Mouse (Mus musculus) heart, embryonic 11.5 days (tissue): ENCODE results near the gene Dtd2. TPM values are rescaled to one million over a fixed set of nuclear protein-coding genes. Genes with fewer than 3 reads are reported as not detected.

Experiments
- ATAC-seq: fragments of 200-750 bp; cut with Nextera tagmentation; replicated peaks from 2 replicates; pipeline ENCODE4 v1.8.0; 2017; ENCODE audit warnings: moderate library complexity; ENCODE audit not compliant: insufficient number of reproducible peaks, low FRiP score, low TSS enrichment
- H3K27ac ChIP-seq: fragments of 300-500 bp; sonication (generic); 2 replicates; pipeline ENCODE4 v1.5.1; 2014; ENCODE audit warnings: mild to moderate bottlenecking, low read depth, low read length
- H3K27me3 ChIP-seq: fragments of 300-500 bp; sonication (generic); 2 replicates; pipeline ENCODE4 v1.6.1; 2014; ENCODE audit warnings: mild to moderate bottlenecking, low read length, mixed read lengths; ENCODE audit not compliant: control insufficient read depth, insufficient read depth
- H3K36me3 ChIP-seq: fragments of 300-500 bp; sonication (generic); 2 replicates; pipeline ENCODE4 v1.6.1; 2014; ENCODE audit warnings: mild to moderate bottlenecking, low read length, moderate library complexity, mixed read lengths; ENCODE audit not compliant: control insufficient read depth, insufficient read depth
- H3K4me1 ChIP-seq: fragments of 300-500 bp; sonication (generic); 2 replicates; pipeline ENCODE4 v1.6.1; 2014; ENCODE audit warnings: low read length; ENCODE audit not compliant: control insufficient read depth, insufficient read depth
- H3K4me2 ChIP-seq: fragments of 300-500 bp; sonication (generic); 2 replicates; pipeline ENCODE4 v1.6.1; 2014; ENCODE audit warnings: mild to moderate bottlenecking, moderate library complexity
- H3K4me3 ChIP-seq: fragments of 300-500 bp; sonication (generic); 2 replicates; pipeline ENCODE4 v1.5.1; 2014; ENCODE audit warnings: low read depth, low read length
- H3K9ac ChIP-seq: fragments of 300-500 bp; sonication (generic); 2 replicates; pipeline ENCODE4 v1.6.1; 2014; ENCODE audit warnings: mild to moderate bottlenecking, low read depth, low read length, moderate library complexity
- H3K9me3 ChIP-seq: fragments of 300-500 bp; sonication (generic); replicated peaks from 2 replicates; pipeline ENCODE4 v1.6.1; 2016; ENCODE audit warnings: low read length; ENCODE audit not compliant: control insufficient read depth
- WGBS: fragments of 180-500 bp; shearing (Covaris S2); extraction: QIAGEN DNeasy Blood & Tissue Kit; methylation state at CpG from one replicate; pipeline ENCODE4 v1.1.7; 2014; ENCODE audit not compliant: insufficient replicate concordance; 5-methylcytosine and 5-hydroxymethylcytosine counted together
- polyA plus RNA-seq: library from polyadenylated mRNA; unstranded; fragments of >200 nt; fragmentation: Nextera tagmentation; extraction: Ambion mirVana; gene quantifications from 2 replicates; pipeline ENCODE4 v1.2.1, GENCODE M21; 2014

Dtd2 gene
- polyA plus RNA-seq, 1 experiment from 2014 or later = 20.9 TPM

- Histone ChIP-seq H3K9ac (no peak overlapping the region), H3K4me1 (0 out of 2 replicates have a peak, but pooled peaks cover 3% of the 10 kb centered on the region), H3K27me3 (no peaks in the 10 kb centered on the region), H3K4me2 (no peak overlapping the region), H3K9me3 (no peaks in the 10 kb centered on the region), H3K4me3 (no peak overlapping the region), H3K36me3 (no peaks in the 10 kb centered on the region), H3K27ac (no peak overlapping the region)
- no peak for ATAC-seq
- 74% methylated on average over 7 of the region's 7 CpGs for WGBS
These were observed 8.3 kb upstream of the Dtd2 start for GRCm38 (mm10) chr12:52014494-52015029.

DNA sequence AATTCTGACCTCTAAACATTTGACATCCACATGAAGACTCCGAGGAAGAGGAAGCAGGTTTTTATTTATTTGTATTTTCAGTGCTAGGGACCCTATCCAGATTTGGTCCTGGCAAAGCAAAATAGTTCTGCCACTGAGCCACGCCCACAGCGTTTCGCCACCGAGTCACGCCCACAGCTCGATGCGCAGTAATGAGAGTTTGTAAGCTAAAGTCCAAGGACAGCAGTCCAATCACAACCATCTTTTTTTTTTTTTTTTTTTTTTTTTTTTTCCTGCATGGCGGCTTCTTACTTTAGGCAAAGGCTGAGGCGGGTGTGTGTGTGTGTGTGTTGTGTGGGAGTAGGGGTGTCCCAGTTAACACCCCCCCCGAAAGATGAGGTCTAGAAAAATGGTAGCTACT lies 7.7 kb upstream of the Dtd2 start:
- H3K4me1 ChIP-seq = 0 out of 2 replicates have a peak, but pooled peaks cover 3% of the 10 kb centered on the region
- ATAC-seq = no peak
- no peaks in the 10 kb centered on the region for H3K9me3 ChIP-seq
- H3K27ac ChIP-seq = no peak overlapping the region
- no peak overlapping the region for H3K4me2 ChIP-seq
- H3K36me3 ChIP-seq = no peaks in the 10 kb centered on the region
- no peak overlapping the region for H3K9ac ChIP-seq
- no peaks in the 10 kb centered on the region for H3K27me3 ChIP-seq
- 82% methylated on average over 11 of the region's 11 CpGs for WGBS
- H3K4me3 ChIP-seq = no peak overlapping the region

DNA sequence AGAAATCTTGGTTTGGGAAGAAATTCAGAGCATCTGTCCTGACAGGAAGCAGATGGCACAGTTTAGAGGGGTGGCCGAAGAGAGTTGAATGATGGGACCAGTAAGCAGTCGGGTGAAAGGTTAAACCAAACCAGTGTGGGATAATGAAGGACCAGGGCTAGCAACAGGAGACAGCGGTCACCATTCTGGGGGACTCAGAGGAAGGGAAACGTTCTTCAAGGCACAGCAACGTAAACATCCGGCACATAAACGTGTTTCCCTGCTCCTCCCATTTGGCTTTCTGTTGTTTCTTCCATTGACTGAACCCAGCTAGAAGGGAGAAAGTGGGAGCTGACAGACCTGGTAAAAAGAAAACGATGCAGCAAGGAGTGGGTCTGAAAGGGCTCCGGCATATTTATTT lies 7.0 kb upstream of the Dtd2 start:
- Histone ChIP-seq H3K36me3 (no peaks in the 10 kb centered on the region), H3K4me2 (no peak overlapping the region), H3K9me3 (no peaks in the 10 kb centered on the region), H3K9ac (no peak overlapping the region), H3K4me1 (0 out of 2 replicates have a peak, but pooled peaks cover 3% of the 10 kb centered on the region), H3K27ac (no peak overlapping the region), H3K4me3 (no peak overlapping the region), H3K27me3 (no peaks in the 10 kb centered on the region)
- WGBS = 47% methylated on average over 9 of the region's 9 CpGs
- no peak for ATAC-seq

DNA sequence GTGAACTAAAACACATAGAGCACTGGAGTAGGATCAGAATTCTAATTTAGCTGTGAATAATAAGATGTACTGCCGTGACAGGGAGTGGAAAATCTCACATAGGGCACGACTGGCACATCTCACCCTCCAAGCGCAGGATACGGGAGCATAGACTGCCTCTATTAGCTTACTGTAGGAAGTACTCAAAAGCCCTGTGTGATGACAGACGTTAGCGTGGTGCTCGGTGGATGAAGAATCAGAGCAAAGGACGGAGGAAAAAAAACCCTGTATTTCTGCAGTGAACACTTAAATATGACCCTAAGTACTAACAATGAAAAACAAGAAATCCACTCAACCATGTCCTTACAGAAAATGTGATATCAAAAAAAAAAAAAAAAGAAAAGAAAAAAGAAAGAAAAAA lies 5.9 kb upstream of the Dtd2 start:
- H3K9ac ChIP-seq = no peak overlapping the region
- H3K4me2 ChIP-seq = no peak overlapping the region
- H3K9me3 ChIP-seq = no peaks in the 10 kb centered on the region
- no peaks in the 10 kb centered on the region for H3K36me3 ChIP-seq
- H3K4me3 ChIP-seq = no peak overlapping the region
- H3K27ac ChIP-seq = no peak overlapping the region
- H3K27me3 ChIP-seq = no peaks in the 10 kb centered on the region
- no peak for ATAC-seq
- H3K4me1 ChIP-seq = 0 out of 2 replicates have a peak, but pooled peaks cover 3% of the 10 kb centered on the region
- 42% methylated on average over 8 of the region's 8 CpGs for WGBS

DNA sequence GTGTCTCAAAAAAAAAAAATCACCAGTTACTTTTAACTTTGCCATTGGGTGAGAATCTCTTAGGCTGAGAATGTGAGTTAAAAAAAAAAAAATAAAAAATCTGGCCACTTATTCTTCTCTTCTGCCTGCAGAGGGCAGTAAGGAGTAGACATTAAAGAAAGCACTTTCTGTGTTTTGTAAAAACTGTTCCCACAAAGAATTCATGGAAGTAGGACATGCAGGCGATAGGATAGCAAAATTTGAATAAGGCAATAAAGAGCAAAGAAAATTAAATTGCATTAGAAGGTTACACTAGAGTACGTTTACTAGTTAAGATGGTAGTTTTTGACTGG lies 4.3 kb upstream of the Dtd2 start:
- Histone ChIP-seq H3K27ac (no peak overlapping the region), H3K27me3 (no peaks in the 10 kb centered on the region), H3K36me3 (no peaks in the 10 kb centered on the region), H3K9me3 (no peaks in the 10 kb centered on the region), H3K4me3 (no peak overlapping the region), H3K4me1 (0 out of 2 replicates have a peak, but pooled peaks cover 3% of the 10 kb centered on the region), H3K9ac (no peak overlapping the region), H3K4me2 (no peak overlapping the region)
- WGBS = 56% methylated on average over 2 of the region's 2 CpGs
- no peak for ATAC-seq

- no peak overlapping the region for H3K4me3 ChIP-seq
- H3K4me1 ChIP-seq = 0 out of 2 replicates have a peak, but pooled peaks cover 3% of the 10 kb centered on the region
- H3K27me3 ChIP-seq = no peaks in the 10 kb centered on the region
- H3K4me2 ChIP-seq = no peak overlapping the region
- H3K9ac ChIP-seq = no peak overlapping the region
- 69% methylated on average over 15 of the region's 15 CpGs for WGBS
- ATAC-seq = no peak
- no peaks in the 10 kb centered on the region for H3K9me3 ChIP-seq
- H3K36me3 ChIP-seq = no peaks in the 10 kb centered on the region
- no peak overlapping the region for H3K27ac ChIP-seq
These were observed 3.8 kb upstream of the Dtd2 start for GRCm38 (mm10) chr12:52009928-52010629.

DNA sequence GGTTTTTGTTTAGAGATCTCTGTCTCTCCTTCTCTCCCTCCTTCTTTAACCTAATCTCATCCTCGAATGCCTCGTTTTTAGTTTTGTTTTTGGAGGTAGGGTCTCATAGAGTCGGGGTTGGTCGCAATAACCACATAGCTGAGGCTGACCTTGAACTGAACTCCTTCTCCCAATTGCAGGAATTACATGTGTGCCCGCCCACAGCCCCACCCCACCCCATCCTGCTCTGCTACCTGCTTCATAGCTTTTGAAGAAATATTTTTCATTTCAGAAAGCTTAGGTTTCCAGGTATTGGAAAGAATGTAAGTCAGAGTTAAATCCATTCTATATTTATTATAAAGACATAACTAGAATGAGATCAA lies 313 bp upstream of the Dtd2 start:
- H3K9me3 ChIP-seq = no peaks in the 10 kb centered on the region
- H3K27me3 ChIP-seq = no peaks in the 10 kb centered on the region
- WGBS = 48% methylated on average over 5 of the region's 5 CpGs
- no peaks in the 10 kb centered on the region for H3K4me1 ChIP-seq
- H3K36me3 ChIP-seq = no peaks in the 10 kb centered on the region
- 0 out of 2 replicates have a peak overlapping the region, but pooled peaks have one; percentile 95 for H3K9ac ChIP-seq
- peak overlapping the region; percentile 83 for H3K4me3 ChIP-seq
- ATAC-seq = peak; percentile 49; the same call in 1 of the 2 replicates
- H3K27ac ChIP-seq = peak overlapping the region; percentile 67; the same call in 1 of the 2 replicates
- H3K4me2 ChIP-seq = peak overlapping the region; percentile 78

DNA sequence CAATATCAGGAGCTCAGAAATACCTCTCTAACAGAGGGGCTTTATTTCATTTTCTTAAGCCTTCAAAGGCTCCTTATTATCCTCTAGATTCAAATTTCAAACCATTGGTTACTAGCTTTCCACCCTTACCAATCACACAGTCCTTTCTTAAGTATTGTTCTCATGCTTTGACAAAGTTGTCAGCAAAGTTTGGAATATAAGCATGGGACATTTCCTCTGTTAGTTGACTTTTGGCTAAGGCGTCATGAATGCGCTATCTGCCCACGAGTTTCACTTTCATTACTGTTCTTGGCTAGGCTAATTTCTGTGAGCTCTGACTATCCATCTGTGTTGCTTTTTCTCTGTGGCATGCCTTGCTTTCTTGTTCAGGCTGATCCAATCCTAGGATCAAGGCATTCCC lies 3.6 kb downstream of the Dtd2 start:
- 91% methylated on average over 3 of the region's 3 CpGs for WGBS
- H3K27me3 ChIP-seq = no peaks in the 10 kb centered on the region
- peaks cover 7% of the 10 kb centered on the region for H3K36me3 ChIP-seq
- no peak for ATAC-seq
- H3K9ac ChIP-seq = no peak overlapping the region
- no peaks in the 10 kb centered on the region for H3K4me1 ChIP-seq
- H3K4me2 ChIP-seq = no peak overlapping the region
- H3K9me3 ChIP-seq = no peaks in the 10 kb centered on the region
- H3K27ac ChIP-seq = no peak overlapping the region
- H3K4me3 ChIP-seq = no peak overlapping the region

DNA sequence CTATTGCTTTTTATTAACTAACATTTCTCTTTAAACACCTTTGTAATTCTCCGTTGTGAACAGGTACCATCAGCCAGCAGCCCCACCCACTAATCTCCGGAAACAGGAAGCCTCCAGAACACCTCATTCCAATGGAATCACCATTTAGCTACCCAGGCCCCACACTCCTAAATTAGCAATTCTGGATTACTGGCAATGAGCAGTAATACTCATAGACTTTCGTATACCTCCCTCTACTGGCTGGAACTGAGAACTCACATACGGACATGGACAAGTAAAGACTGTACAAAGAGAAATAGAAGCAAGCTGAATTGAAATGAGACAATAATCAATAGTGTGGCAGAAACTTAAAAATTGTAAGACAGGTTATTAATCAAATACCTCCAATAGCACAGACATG lies 4.8 kb downstream of the Dtd2 start:
- Histone ChIP-seq H3K27ac (no peak overlapping the region), H3K4me3 (no peak overlapping the region), H3K4me2 (no peak overlapping the region), H3K27me3 (no peaks in the 10 kb centered on the region), H3K36me3 (peaks cover 11% of the 10 kb centered on the region), H3K9ac (no peak overlapping the region; the same call in 1 of the 2 replicates), H3K9me3 (no peaks in the 10 kb centered on the region), H3K4me1 (no peaks in the 10 kb centered on the region)
- WGBS = 16% methylated on average over 4 of the region's 4 CpGs
- no peak for ATAC-seq
